Mouse (Mus musculus): Measurements from ENCODE around the gene Olfr791. TPM values are rescaled to one million over a fixed set of nuclear protein-coding genes. Genes with fewer than 3 reads are reported as not detected.

Gene Olfr791
- polyA plus RNA-seq, 1 experiment from 2014 or later: not detected

DNA sequence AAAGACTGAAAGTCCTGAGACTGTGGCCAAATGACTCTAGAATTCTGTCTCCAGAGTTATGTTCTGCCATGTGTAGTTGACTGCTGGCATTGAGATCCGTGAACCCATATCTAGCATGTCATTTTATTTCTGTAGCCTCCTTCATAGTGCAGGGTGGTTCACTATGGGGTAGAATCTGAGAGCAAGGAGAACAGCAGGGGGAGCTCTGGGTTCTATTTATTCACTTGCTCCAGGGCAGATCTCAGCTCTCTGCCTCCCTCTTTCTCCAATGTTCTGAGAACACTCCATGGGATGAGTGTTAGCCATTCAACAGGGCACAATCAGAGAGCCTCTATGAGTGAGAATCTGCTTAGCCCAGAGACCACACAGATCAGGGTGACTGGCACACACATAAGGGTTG lies 27.8 kb downstream of the Olfr791 start:
- H3K27me3 ChIP-seq (ENCODE audit: insufficient read depth, low read length): no peaks in the 10 kb centered on the region
- 70% methylated on average over 1 of the region's 1 CpGs for WGBS
- DNase-seq (ENCODE audit: low spot score): peak; percentile 14
- no peaks in the 10 kb centered on the region for H3K9me3 ChIP-seq (replicated peaks; ENCODE audit: low read length)
- no peak overlapping the region for H3K4me3 ChIP-seq (replicated peaks; ENCODE audit: low read depth, low read length)
- no peaks in the 10 kb centered on the region for H3K4me1 ChIP-seq (replicated peaks; ENCODE audit: insufficient read depth, low read length)
- peak; percentile 37; the same call in 1 of the 2 replicates for TF ChIP-seq CTCF (IDR thresholded peaks at IDR 0.05; ENCODE audit: low read depth)
- no peak overlapping the region for H3K27ac ChIP-seq
- H3K4me2 ChIP-seq (ENCODE audit: low read length): no peak overlapping the region
- no peak for ATAC-seq (replicated peaks; ENCODE audit: low FRiP score, low read depth)
- H3K36me3 ChIP-seq (ENCODE audit: insufficient read depth, low read length): no peaks in the 10 kb centered on the region
- no peak overlapping the region for H3K9ac ChIP-seq (ENCODE audit: low read depth, low read length)

DNA sequence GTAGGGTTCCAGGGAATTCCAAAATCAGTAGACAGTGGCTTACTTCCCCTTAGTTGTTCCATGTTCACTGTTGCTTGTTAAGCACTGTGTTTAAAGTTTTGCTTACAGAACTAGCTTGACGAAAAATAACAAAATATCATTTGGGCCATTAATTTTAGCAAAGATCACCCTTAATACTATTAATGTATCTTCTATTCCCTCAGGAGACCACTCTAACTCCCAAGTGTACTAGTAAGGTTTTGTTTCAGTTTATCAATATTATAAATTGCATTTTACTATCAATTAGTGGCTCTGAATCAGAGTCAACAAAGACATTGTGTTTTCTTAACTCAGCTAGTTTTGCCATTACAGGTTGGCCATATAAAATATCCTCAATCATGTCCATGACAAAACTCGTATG lies 45.8 kb downstream of the Olfr791 start, which contains the start of gene Olfr794:
Gene Olfr794, plus strand, starts transcription at position 301 of the 400 bp plus-strand sequence.
- DNase-seq (ENCODE audit: low spot score) (no peak), ATAC-seq (replicated peaks; ENCODE audit: low FRiP score, low read depth) (no peak)
- Histone ChIP-seq H3K4me3 (replicated peaks; ENCODE audit: low read depth, low read length) (no peak within 1 kb of the TSS), H3K9me3 (replicated peaks; ENCODE audit: low read length) (no peaks in the 10 kb centered on the region), H3K9ac (ENCODE audit: low read depth, low read length) (no peak within 1 kb of the TSS), H3K4me2 (ENCODE audit: low read length) (no peak within 1 kb of the TSS), H3K36me3 (ENCODE audit: insufficient read depth, low read length) (no peaks in the 10 kb centered on the region), H3K27ac (no peak within 1 kb of the TSS), H3K4me1 (replicated peaks; ENCODE audit: insufficient read depth, low read length) (no peaks in the 10 kb centered on the region), H3K27me3 (ENCODE audit: insufficient read depth, low read length) (no peaks in the 10 kb centered on the region)
- TF ChIP-seq CTCF (IDR thresholded peaks at IDR 0.05; ENCODE audit: low read depth): no peak
- WGBS: 67% methylated on average over 2 of the region's 2 CpGs

DNA sequence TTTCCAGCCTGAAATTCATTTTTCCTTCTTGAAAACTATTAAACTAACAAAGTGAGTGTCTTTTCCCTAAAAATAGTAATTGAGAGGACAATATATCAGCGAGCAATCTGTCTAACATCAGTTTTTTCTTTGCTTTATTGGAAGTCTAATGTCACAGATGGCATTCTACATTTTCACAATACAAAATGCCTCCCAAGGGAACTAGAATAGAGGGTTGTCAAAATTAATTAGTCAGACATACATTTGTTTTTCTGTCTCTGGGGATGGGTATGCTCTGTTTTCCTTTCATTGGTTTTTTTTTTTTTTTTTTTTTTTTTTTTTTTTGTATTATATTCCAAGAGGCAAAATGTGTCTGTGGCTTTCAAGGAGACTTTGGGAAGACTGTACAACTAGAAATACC lies 55.5 kb downstream of the Olfr791 start:
- DNase-seq (ENCODE audit: low spot score): no peak
- WGBS: 66% methylated on average over 1 of the region's 1 CpGs
- H3K27ac ChIP-seq: no peak overlapping the region
- H3K4me1 ChIP-seq (replicated peaks; ENCODE audit: insufficient read depth, low read length): no peaks in the 10 kb centered on the region
- no peak for ATAC-seq (replicated peaks; ENCODE audit: low FRiP score, low read depth)
- H3K4me2 ChIP-seq (ENCODE audit: low read length): no peak overlapping the region
- no peak overlapping the region for H3K9ac ChIP-seq (ENCODE audit: low read depth, low read length)
- no peak for TF ChIP-seq CTCF (IDR thresholded peaks at IDR 0.05; ENCODE audit: low read depth)
- no peaks in the 10 kb centered on the region for H3K36me3 ChIP-seq (ENCODE audit: insufficient read depth, low read length)
- H3K9me3 ChIP-seq (replicated peaks; ENCODE audit: low read length): no peaks in the 10 kb centered on the region
- no peaks in the 10 kb centered on the region for H3K27me3 ChIP-seq (ENCODE audit: insufficient read depth, low read length)
- no peak overlapping the region for H3K4me3 ChIP-seq (replicated peaks; ENCODE audit: low read depth, low read length)

Other genes with a start within 250 kb of the Olfr791 start
- gene Olfr780, start 203.7 kb upstream of the Olfr791 start, polyA plus RNA-seq (2015; fragmentation: Nextera tagmentation; extraction: Ambion mirVana): not detected in 2 replicates
- not detected in 2 replicates for gene Olfr781, start 192.9 kb upstream of the Olfr791 start, polyA plus RNA-seq (2015; fragmentation: Nextera tagmentation; extraction: Ambion mirVana)
- not detected in 2 replicates for gene Olfr782, start 172.9 kb upstream of the Olfr791 start, polyA plus RNA-seq (2015; fragmentation: Nextera tagmentation; extraction: Ambion mirVana)
- not detected in 2 replicates for gene Olfr784, start 137.7 kb upstream of the Olfr791 start, polyA plus RNA-seq (2015; fragmentation: Nextera tagmentation; extraction: Ambion mirVana)
- gene Olfr785, start 116.4 kb upstream of the Olfr791 start, polyA plus RNA-seq (2015; fragmentation: Nextera tagmentation; extraction: Ambion mirVana): not detected in 2 replicates
- not detected in 2 replicates for gene Olfr786, start 94.5 kb upstream of the Olfr791 start, polyA plus RNA-seq (2015; fragmentation: Nextera tagmentation; extraction: Ambion mirVana)
- not detected in 2 replicates for gene Olfr787, start 59.9 kb upstream of the Olfr791 start, polyA plus RNA-seq (2015; fragmentation: Nextera tagmentation; extraction: Ambion mirVana)
- gene Olfr788, start 50.8 kb upstream of the Olfr791 start, polyA plus RNA-seq (2015; fragmentation: Nextera tagmentation; extraction: Ambion mirVana): not detected in 2 replicates
- not detected in 2 replicates for gene Olfr789, start 37.0 kb upstream of the Olfr791 start, polyA plus RNA-seq (2015; fragmentation: Nextera tagmentation; extraction: Ambion mirVana)
- not detected in 2 replicates for gene Olfr790, start 23.3 kb upstream of the Olfr791 start, polyA plus RNA-seq (2015; fragmentation: Nextera tagmentation; extraction: Ambion mirVana)
- not detected in 2 replicates for gene Olfr792, start 17.4 kb downstream of the Olfr791 start, polyA plus RNA-seq (2015; fragmentation: Nextera tagmentation; extraction: Ambion mirVana)
- not detected in 2 replicates for gene Olfr794, start 45.9 kb downstream of the Olfr791 start, polyA plus RNA-seq (2015; fragmentation: Nextera tagmentation; extraction: Ambion mirVana)
- gene Olfr796, start 90.8 kb downstream of the Olfr791 start, polyA plus RNA-seq (2015; fragmentation: Nextera tagmentation; extraction: Ambion mirVana): not detected in 2 replicates
- gene Olfr798, start 106.1 kb downstream of the Olfr791 start, polyA plus RNA-seq (2015; fragmentation: Nextera tagmentation; extraction: Ambion mirVana): not detected in 2 replicates
- gene Olfr799, start 115.7 kb downstream of the Olfr791 start, polyA plus RNA-seq (2015; fragmentation: Nextera tagmentation; extraction: Ambion mirVana): not detected in 2 replicates
- gene Olfr800, start 135.9 kb downstream of the Olfr791 start, polyA plus RNA-seq (2015; fragmentation: Nextera tagmentation; extraction: Ambion mirVana): not detected in 2 replicates
- gene Olfr801, start 152.1 kb downstream of the Olfr791 start, polyA plus RNA-seq (2015; fragmentation: Nextera tagmentation; extraction: Ambion mirVana): not detected in 2 replicates
- not detected in 2 replicates for gene Olfr802, start 166.4 kb downstream of the Olfr791 start, polyA plus RNA-seq (2015; fragmentation: Nextera tagmentation; extraction: Ambion mirVana)
- gene Olfr803, start 172.5 kb downstream of the Olfr791 start, polyA plus RNA-seq (2015; fragmentation: Nextera tagmentation; extraction: Ambion mirVana): not detected in 2 replicates
- gene Olfr804, start 181.4 kb downstream of the Olfr791 start, polyA plus RNA-seq (2015; fragmentation: Nextera tagmentation; extraction: Ambion mirVana): not detected in 2 replicates
- not detected in 2 replicates for gene Olfr805, start 207.6 kb downstream of the Olfr791 start, polyA plus RNA-seq (2015; fragmentation: Nextera tagmentation; extraction: Ambion mirVana)
- not detected in 2 replicates for gene Olfr806, start 220.1 kb downstream of the Olfr791 start, polyA plus RNA-seq (2015; fragmentation: Nextera tagmentation; extraction: Ambion mirVana)
- not detected in 2 replicates for gene Olfr807, start 236.0 kb downstream of the Olfr791 start, polyA plus RNA-seq (2015; fragmentation: Nextera tagmentation; extraction: Ambion mirVana)
- gene Olfr808, start 243.7 kb downstream of the Olfr791 start, polyA plus RNA-seq (2015; fragmentation: Nextera tagmentation; extraction: Ambion mirVana): not detected in 2 replicates